Mouse (Mus musculus): ENCODE measurements around the gene Rnf111. TPM values are rescaled to one million over a fixed set of nuclear protein-coding genes. Genes with fewer than 3 reads are reported as not detected.

Gene Rnf111
- total and polyA plus RNA-seq, 2 experiments from 2014 or later: 14.9 to 35.9 TPM

DNA sequence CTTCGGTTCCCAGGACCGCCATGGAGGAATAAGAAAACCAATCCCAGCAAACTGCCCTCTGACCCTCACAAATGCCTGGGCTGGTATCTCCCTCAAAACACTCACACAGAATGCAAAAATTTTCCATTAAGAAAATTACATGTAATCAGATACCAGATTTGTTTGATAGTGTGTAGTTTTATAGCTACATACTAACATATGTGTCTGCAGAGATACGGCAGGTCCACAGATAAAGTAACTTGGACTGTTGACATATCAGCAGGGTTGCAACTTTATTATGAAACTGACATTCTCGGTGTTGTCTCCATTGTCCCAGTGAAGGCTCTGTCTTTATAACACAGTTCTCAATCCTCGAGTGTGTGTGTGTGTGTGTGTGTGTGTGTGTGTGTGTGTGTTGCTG lies 112.5 kb downstream of the Rnf111 start:
- 90% methylated on average over 5 of the region's 5 CpGs for WGBS
- Histone ChIP-seq H3K9ac (replicated peaks; ENCODE audit: low read length) (no peak overlapping the region), H3K4me3 (ENCODE audit: low read length) (no peak overlapping the region), H3K4me2 (ENCODE audit: low read depth, low read length) (no peak overlapping the region), H3K4me1 (ENCODE audit: insufficient read depth, low read length) (no peaks in the 10 kb centered on the region), H3K27ac (no peak overlapping the region), H3K27me3 (ENCODE audit: insufficient read depth, low read length) (no peaks in the 10 kb centered on the region), H3K9me3 (ENCODE audit: low read length) (no peaks in the 10 kb centered on the region), H3K36me3 (ENCODE audit: insufficient read depth, low read length) (no peaks in the 10 kb centered on the region)
- TF ChIP-seq CTCF (IDR thresholded peaks at IDR 0.05; ENCODE audit: low read depth): no peak
- ATAC-seq (no peak), DNase-seq (ENCODE audit: low spot score) (no peak)

- Histone ChIP-seq H3K4me1 (ENCODE audit: insufficient read depth, low read length) (no peaks in the 10 kb centered on the region), H3K4me2 (ENCODE audit: low read depth, low read length) (no peak overlapping the region), H3K36me3 (ENCODE audit: insufficient read depth, low read length) (no peaks in the 10 kb centered on the region), H3K27ac (no peak overlapping the region), H3K9me3 (ENCODE audit: low read length) (no peaks in the 10 kb centered on the region), H3K27me3 (ENCODE audit: insufficient read depth, low read length) (no peaks in the 10 kb centered on the region), H3K9ac (replicated peaks; ENCODE audit: low read length) (no peak overlapping the region), H3K4me3 (ENCODE audit: low read length) (no peak overlapping the region)
- ATAC-seq (no peak), DNase-seq (ENCODE audit: low spot score) (no peak)
- 81% methylated on average over 3 of the region's 3 CpGs for WGBS
- no peak for TF ChIP-seq CTCF (IDR thresholded peaks at IDR 0.05; ENCODE audit: low read depth)
Measured at GRCm38 (mm10) chr9:70389548-70389947, 114.0 kb downstream of the Rnf111 start.

DNA sequence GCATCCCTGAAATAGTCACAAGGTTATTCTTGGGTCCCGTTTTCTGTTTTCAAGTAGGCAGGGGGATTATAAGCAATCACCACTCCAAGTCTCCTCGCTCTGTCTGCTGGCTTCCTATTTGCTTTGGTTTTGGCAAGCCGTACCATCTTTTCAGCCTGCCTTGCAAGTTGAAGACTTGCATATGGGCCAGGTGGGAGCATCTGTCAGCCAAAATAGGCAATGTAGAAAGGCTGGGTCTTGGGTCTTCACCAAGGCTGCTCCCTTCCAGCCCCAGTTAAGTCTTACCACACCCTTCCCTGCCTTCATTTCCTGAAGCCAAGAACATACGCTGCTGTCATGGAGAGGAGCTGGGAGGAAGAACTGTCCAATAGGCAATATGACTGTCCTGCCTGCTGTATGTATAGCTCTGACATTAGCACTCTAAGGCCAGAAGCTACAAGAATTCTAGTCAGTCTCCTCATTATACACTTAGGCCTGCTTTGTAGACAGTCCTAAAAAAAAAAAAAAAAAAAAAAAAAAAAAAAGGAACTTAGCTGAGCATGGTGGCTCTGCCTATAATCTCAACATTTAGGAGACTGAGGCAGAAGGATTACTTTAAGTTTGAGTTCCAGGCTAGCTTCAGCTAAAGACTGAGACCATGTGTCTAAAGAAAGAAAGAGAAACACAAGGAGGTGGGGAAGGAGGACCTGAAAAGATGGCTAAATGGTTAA lies 116.0 kb downstream of the Rnf111 start:
- DNase-seq (ENCODE audit: low spot score) (no peak), ATAC-seq (no peak)
- no peak overlapping the region for H3K27ac ChIP-seq
- no peak overlapping the region for H3K4me3 ChIP-seq (ENCODE audit: low read length)
- no peak overlapping the region for H3K9ac ChIP-seq (replicated peaks; ENCODE audit: low read length)
- TF ChIP-seq CTCF (IDR thresholded peaks at IDR 0.05; ENCODE audit: low read depth): no peak
- H3K36me3 ChIP-seq (ENCODE audit: insufficient read depth, low read length): peaks cover 5% of the 10 kb centered on the region; the same call in 1 of the 2 replicates
- H3K4me2 ChIP-seq (ENCODE audit: low read depth, low read length): no peak overlapping the region
- 85% methylated on average over 4 of the region's 4 CpGs for WGBS
- no peaks in the 10 kb centered on the region for H3K9me3 ChIP-seq (ENCODE audit: low read length)
- H3K4me1 ChIP-seq (ENCODE audit: insufficient read depth, low read length): no peaks in the 10 kb centered on the region
- no peaks in the 10 kb centered on the region for H3K27me3 ChIP-seq (ENCODE audit: insufficient read depth, low read length)

DNA sequence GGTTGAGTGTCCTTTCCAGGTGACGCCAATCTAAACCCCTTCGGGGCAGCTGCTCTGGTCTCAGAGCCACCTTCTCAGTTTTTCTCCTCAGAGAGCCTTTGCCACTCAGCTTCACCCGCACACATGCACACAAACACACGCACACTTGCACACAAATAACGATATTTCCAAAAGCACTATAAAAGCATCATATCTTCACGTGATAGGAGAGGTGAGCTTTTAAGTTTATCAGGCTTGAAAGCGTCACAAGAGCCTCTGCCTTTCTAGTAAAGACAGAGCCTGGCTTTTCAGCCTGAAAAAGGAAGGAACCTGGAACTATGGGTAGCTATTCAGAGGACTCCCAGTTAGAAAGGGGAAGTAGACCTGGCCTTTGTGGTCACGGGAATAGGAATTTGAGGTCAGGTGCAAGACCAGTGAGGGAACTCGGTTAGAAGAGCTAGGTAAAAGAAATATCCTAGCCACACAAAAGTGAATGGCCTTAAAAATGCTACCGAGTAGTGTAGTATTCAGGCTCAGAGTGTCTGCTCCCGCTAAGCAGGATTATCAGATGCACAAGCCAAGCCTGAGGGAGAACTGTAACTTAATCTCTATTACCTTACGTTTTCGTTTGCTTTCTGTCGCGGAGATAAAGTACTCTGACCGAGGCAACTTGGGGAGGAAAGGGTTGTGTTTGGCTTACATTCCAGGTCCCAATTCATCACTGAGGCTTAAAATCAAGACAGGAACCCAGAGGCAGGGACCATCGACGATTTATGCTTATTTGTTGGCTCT lies 118.4 kb downstream of the Rnf111 start:
- Histone ChIP-seq H3K9me3 (ENCODE audit: low read length) (no peaks in the 10 kb centered on the region), H3K4me2 (ENCODE audit: low read depth, low read length) (no peak overlapping the region), H3K4me1 (ENCODE audit: insufficient read depth, low read length) (no peaks in the 10 kb centered on the region), H3K27me3 (ENCODE audit: insufficient read depth, low read length) (no peaks in the 10 kb centered on the region), H3K36me3 (ENCODE audit: insufficient read depth, low read length) (peaks cover 5% of the 10 kb centered on the region; the same call in 1 of the 2 replicates), H3K9ac (replicated peaks; ENCODE audit: low read length) (no peak overlapping the region), H3K27ac (no peak overlapping the region), H3K4me3 (ENCODE audit: low read length) (no peak overlapping the region)
- no peak for TF ChIP-seq CTCF (IDR thresholded peaks at IDR 0.05; ENCODE audit: low read depth)
- WGBS: 90% methylated on average over 18 of the region's 18 CpGs
- ATAC-seq: no peak
- no peak for DNase-seq (ENCODE audit: low spot score)

GRCm38 (mm10) chr9:70384494-70384893 lies 119.0 kb downstream of the Rnf111 start:
- no peaks in the 10 kb centered on the region for H3K4me1 ChIP-seq (ENCODE audit: insufficient read depth, low read length)
- ATAC-seq (no peak), DNase-seq (ENCODE audit: low spot score) (no peak)
- peaks cover 5% of the 10 kb centered on the region; the same call in 1 of the 2 replicates for H3K36me3 ChIP-seq (ENCODE audit: insufficient read depth, low read length)
- no peak overlapping the region for H3K9ac ChIP-seq (replicated peaks; ENCODE audit: low read length)
- TF ChIP-seq CTCF (IDR thresholded peaks at IDR 0.05; ENCODE audit: low read depth): no peak
- no peak overlapping the region for H3K4me3 ChIP-seq (ENCODE audit: low read length)
- no peak overlapping the region for H3K27ac ChIP-seq
- 96% methylated on average over 4 of the region's 4 CpGs for WGBS
- no peaks in the 10 kb centered on the region for H3K9me3 ChIP-seq (ENCODE audit: low read length)
- H3K27me3 ChIP-seq (ENCODE audit: insufficient read depth, low read length): no peaks in the 10 kb centered on the region
- no peak overlapping the region for H3K4me2 ChIP-seq (ENCODE audit: low read depth, low read length)

DNA sequence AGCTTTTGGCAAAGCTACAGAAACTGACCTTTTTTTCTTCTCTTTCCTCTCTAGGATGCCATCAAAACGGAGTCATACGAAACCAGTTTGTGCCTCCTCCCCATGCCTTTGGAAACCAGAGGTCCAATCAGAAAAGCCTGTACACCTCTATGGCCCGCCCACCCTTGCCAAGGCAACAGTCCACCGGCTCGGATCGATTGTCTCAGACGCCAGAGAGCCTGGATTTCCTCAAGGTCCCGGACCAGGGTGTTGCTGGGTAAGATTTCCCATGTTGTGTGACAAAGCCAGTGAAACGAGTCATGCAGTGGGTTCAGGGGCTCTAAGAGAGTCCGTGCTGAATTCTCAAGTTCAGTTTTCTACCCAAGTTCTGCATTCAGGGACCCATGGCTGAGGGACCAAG lies 119.8 kb downstream of the Rnf111 start:
- Histone ChIP-seq H3K27ac (no peak overlapping the region), H3K27me3 (ENCODE audit: insufficient read depth, low read length) (no peaks in the 10 kb centered on the region), H3K4me2 (ENCODE audit: low read depth, low read length) (no peak overlapping the region), H3K9ac (replicated peaks; ENCODE audit: low read length) (no peak overlapping the region), H3K4me1 (ENCODE audit: insufficient read depth, low read length) (no peaks in the 10 kb centered on the region), H3K4me3 (ENCODE audit: low read length) (no peak overlapping the region), H3K9me3 (ENCODE audit: low read length) (no peaks in the 10 kb centered on the region), H3K36me3 (ENCODE audit: insufficient read depth, low read length) (peaks cover 5% of the 10 kb centered on the region; the same call in 1 of the 2 replicates)
- no peak for ATAC-seq
- DNase-seq (ENCODE audit: low spot score): no peak
- WGBS: 66% methylated on average over 10 of the region's 10 CpGs
- no peak for TF ChIP-seq CTCF (IDR thresholded peaks at IDR 0.05; ENCODE audit: low read depth)

Measured in hindbrain, postnatal 0 days (tissue).